Mouse (Mus musculus) erythroblast, adult 5-6 weeks (primary cell): Measurements from ENCODE around the gene Atp6v0a1. TPM values are rescaled to one million over a fixed set of nuclear protein-coding genes. Genes with fewer than 3 reads are reported as not detected.

Experiments
- ATAC-seq: replicated peaks from 2 replicates; pipeline ENCODE4 v1.8.0; 2016; ENCODE audit warnings: moderate number of reproducible peaks, mild to moderate bottlenecking, moderate TSS enrichment, inconsistent platforms; ENCODE audit not compliant: poor library complexity, low FRiP score, severe bottlenecking
- total RNA-seq, 2 experiments: library from RNA; stranded (forward) in 1 of 2; stranded (reverse) in 1 of 2; fragments of 150-400 nt in 1 of 2; fragments of 200-764, 138-1000 nt in 1 of 2; gene quantifications; 2 replicates each; pipeline versions ENCODE4 v1.2.3 to v1.2.4; 2015 to 2017; ENCODE audit warnings: low replicate concordance in 2 of 2

The Atp6v0a1 gene
- total RNA-seq, 2 experiments from 2014 or later = 539 to 748 TPM

DNA sequence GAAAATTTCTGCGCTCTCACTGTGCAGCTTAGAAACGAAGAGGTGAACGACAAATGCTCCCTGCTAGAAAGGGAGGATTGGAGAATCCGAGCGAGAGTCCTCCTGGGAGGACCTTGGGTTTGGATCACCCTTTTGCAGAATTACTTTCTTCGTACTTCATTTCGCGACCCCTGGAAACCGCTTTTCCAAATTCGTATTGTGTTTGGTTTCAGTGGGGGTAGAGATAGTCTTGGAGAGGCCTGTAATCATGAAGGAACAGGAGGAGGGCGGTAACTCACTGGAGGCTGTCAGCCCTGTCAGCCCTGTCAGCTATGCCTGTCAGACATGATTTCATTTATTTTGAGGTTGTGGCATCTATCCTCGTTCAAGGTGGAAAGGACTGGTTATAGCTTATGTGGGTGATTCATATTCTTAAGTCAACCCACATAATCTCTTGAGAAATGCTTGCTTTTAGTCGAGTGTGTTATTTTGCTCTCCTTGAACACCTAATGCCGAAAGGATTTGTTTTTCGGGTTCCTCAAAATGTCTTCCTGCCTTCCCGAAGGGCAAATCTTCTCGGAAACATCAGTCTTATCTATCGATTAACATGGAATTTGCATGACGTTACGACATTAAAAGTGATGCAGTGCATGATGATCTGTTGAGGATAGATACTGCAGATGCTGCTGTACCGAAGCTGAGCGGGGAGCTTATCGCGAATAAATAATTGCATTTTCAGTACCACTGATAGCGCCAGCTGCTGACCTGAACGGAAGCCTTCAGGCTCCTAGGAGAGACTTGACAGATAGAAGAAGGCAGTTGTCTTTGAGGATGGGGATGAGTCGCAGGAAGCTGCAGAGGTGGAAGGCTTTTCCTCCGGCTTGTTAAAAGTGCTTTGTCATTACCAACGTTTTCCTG is 884 bp downstream of the Atp6v0a1 start:
- peak; percentile 86 for ATAC-seq

DNA sequence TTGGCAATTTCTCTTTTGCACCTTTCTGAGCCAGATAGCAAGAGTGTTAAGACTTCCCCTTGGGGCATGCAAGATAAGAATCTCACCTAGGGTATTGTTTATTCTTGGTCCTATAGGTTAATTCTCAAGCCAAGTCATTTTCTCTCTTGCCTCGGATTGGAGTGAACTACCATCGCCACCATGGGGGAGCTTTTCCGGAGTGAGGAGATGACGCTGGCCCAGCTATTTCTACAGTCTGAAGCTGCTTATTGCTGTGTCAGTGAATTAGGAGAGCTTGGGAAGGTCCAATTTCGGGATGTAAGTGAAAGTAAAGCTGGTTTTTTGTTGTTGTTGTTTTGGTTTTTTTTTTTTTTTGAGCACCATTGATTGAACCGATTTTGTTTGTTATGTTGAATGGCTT is 2.4 kb downstream of the Atp6v0a1 start:
- no peak for ATAC-seq

DNA sequence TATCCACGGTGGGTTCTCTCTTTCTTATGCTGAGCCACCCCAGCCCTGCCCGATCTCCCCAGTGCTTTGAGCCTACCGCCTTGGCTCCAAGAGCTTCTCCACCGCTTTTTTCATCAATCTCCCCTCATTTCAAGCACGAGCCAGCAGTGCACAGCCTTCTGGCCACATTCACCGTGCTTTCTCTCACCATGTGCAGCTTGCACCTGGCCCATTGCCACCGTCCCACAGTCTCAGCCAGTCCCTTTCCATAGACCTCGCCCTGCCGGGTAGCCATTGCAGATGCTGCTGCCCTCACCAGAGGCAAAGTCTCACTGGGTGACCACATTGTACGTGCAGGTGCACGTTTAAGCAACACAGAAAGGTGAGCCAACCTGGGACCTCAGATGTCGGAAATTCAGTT is 14.1 kb downstream of the Atp6v0a1 start:
- ATAC-seq = no peak

DNA sequence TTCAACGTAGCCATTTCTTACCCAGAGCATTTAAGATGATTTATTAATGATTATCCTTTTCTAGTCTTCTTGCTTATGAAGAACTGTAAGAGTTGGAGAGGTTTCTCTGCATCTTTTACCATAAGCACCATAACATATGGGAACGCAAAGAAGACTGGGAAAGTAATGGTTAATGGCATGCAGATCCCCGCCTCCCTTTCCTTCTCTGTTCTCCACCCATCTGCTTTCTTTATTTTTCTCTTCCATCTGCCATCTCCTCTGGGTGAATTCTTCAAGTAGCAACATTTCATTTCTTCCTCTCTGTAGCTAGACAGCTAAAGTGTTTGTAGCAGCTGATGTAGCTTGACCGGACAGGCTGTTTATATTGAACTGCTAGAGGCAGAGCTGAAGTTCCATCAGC is 14.7 kb downstream of the Atp6v0a1 start:
- no peak for ATAC-seq

DNA sequence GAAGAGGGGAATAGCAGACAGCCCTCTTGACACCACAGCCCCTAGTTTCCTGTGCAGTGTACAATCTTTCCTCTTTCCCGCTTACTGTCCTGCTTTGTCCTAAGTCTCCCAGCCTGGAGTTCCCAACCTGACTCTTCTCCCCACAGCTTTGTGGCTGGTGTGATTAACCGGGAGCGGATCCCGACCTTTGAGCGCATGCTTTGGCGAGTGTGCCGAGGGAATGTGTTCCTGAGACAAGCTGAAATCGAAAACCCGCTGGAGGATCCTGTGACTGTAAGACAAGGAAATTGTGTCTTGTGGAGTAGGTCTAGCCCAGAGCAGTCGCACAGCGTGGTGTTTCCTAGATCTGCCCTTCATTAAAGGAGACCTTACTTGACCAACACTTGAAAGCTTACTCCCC is 17.9 kb downstream of the Atp6v0a1 start:
- no peak for ATAC-seq

DNA sequence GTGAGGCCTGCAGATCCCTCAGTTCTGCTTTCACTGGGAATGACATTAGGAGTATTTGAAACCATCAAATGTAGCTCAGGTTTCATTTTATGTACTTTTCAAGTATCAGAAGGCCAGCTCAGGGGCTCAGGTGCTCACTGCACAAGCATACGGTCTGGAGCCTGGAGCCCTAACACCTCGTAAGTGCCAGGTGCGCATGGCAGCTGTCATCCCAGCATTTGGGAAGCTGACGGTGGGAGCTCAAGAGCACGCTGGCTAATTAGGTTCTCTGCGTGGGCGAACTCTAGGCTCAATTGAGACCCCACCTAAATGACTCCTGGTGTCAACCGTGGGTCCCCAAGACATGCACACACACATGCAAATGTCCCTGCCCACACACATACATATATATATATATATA is 20.1 kb downstream of the Atp6v0a1 start:
- ATAC-seq = no peak

DNA sequence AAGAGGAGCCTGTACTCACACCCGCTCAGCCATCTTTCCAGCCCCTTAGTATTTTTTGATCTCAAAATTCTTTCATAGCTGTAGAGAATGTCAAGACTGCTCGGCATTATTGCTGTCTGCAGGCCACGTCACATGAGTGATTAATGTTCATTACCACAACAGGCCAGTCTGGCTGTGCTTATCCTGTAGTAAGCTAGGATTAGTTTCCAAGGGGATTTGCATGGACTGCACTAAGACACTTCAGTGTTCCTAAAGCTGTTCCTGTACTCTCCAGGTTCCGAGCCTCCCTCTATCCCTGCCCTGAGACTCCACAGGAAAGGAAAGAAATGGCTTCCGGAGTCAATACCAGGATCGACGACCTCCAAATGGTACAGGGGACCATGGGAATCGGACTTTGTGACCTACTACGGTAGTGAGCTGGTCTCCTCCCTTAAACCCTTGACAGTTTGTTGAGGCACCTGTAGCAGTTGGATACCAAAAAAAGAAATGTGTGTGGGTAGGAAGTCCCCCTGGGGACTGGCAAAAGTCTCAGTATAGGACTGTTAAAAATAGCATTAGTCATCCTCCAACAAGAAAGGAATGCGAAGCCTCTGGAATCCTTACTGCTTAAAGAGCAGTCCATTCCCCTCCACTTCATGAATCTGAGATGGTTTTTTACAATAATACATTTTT is 21.0 kb downstream of the Atp6v0a1 start:
- no peak for ATAC-seq

DNA sequence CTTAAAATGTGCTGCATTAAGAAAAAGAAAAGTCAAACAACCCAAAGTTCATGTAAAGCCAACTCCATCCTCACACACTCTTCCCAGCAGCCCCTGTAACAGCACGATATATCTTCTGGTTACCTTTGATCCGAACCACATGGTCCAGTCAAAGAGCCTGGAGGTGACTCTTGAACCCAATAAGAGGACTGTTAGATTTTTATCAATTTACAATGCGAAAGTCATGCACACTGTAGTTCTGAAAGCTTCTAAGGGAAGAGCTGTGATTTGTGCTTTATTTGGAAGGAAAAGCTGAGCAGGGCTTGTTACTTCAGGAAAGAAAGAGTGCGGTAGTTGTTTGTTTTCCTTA is 21.5 kb downstream of the Atp6v0a1 start:
- no peak for ATAC-seq

DNA sequence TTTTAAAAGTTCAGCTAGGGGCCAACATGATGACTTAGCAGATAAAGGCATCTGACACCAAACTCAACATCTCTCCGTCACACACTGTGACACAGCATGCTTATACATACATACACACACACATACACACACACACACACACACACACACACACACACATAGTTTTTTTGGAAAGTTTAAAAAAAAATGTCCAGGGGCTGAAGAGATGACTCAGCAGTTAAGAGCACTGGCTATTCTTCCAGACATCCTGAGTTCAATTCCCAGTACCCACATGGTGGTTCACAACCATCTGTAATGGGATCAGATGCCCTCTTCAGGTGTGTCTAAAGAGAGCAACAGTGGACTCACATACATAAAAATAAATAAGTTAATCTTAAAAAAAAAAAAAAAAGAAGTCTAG is 22.2 kb downstream of the Atp6v0a1 start:
- no peak for ATAC-seq

DNA sequence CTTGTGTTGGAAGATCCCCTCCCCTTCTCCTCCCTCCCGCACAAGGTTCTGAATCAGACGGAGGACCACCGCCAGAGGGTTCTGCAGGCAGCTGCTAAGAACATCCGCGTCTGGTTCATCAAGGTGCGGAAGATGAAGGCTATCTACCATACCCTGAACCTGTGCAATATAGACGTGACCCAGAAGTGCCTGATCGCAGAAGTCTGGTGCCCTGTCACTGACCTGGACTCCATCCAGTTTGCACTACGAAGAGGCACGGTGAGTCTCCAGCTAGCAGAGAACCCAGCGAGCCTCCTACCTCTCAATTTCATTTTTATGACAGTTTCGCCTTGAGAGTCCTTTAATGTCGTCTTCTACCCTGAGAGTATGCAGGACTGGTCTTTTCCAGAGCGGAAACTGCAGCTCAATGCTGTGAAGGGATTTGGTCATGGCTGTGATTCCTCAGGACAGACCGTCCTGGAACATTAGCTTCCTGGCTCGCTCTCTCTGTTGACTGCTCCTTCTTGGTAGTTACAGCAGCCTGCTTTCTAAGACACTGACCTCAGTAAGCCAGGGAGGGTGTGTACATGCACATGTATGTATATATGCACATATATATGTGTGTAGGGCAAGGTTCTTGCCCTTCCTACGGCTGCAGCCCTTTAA is 24.7 kb downstream of the Atp6v0a1 start:
- no peak for ATAC-seq

DNA sequence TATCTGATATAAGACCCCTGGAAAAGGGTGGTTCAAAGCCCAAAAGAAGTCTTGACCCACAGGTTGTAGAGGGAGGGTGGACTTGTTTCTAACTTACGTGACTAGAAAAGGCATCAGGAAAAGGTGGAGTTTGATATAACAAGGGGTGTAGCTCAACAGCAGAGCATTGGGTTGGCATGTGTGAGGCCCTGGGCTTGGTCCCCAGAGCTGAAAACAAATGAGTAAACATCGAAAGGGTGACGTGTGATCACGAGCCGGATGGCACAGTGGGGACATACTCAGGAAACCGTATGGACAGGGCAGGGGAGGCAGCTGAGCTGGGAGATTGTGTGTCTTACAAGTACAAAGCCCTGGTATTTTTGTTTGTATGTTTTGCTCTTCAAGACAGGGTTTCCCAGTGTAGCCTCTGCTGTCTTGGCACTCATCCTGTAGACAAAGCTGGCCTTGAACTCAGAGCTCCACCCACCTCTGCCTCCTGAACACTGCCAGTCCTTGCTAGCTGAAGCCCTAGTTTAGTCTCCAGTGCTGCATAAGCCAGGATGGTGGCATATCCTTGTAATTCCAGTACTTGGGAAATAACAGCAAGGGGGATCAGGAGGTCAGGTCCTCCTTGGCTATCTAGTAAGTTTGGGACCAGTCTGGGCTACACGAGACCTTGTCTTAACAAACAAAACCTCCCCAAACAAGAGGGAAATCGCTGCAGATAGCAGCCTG is 25.5 kb downstream of the Atp6v0a1 start:
- ATAC-seq = no peak

DNA sequence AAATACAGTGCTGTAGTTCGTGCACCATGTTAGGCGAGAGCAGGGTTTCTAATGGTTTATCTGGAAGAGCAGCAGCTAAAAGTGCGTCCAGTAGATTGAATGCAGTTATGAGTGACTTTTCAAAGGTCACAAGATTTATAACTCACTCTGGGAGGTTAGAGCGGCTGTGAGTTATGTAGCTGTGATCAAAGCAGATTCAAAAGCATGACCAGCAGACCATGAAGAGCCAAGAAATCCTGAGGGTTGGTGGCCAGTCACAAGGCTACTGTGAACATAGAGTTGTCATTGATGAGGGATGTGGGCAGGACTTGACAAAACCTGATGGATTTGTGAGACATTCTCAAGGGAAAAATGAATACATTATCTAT is 26.1 kb downstream of the Atp6v0a1 start:
- no peak for ATAC-seq

DNA sequence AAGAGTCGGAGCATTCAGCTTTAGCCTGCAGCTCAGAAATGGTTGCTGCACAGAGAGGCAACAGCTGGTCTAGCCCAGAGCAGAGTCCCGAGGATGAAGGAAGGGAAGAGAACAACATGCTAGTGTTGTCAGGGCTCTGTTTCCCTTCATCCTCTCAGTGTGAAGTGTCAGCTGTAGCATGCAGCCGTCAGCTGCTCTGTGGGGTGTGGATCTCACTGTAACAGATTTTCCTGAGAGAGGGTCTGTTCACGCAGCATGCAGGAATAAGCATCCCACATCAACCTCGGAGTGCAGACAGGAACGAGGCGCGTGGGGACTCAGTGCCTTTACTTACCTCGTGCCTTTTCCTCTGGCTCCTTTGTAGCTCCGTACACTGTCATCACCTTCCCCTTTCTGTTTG is 28.5 kb downstream of the Atp6v0a1 start:
- ATAC-seq = no peak

DNA sequence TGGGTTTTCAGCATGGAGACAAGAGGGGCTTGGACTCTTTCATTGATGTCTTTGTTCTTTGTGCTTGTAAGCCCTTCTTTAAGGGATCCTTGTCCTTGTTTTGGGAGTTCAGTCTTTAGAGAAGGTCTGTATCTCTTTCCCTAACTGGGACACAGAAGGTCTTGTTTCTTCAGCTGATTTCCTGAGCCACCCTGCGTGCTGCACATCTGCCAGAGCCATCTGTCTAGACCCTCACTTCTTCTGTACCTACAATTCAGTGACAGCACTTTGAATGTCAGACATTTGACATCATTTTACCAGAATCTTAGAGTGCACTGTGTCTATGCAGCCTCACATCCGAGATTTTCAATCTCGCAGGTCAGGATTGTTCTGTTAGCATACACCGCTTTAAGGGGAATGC is 36.6 kb downstream of the Atp6v0a1 start:
- no peak for ATAC-seq

DNA sequence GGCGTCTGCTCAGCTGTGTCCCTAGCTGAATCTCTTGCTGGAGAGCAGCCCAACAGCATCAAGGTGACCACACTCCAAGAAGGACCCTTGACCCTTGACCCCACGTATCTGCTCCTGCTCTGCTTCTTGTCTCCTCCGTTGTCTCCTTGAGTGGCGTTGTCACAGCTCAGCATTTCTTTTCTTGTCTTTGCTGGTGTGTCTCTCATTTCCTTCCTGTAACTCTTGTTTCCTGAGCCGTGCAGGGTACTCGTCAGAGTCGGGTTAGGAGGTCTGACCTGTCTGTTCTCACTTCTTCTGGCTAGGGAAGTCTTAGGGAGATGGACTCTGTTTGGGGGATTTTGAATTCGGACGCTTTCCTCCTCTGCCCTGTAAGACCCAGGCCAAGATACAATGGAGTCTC is 37.2 kb downstream of the Atp6v0a1 start:
- ATAC-seq = no peak

DNA sequence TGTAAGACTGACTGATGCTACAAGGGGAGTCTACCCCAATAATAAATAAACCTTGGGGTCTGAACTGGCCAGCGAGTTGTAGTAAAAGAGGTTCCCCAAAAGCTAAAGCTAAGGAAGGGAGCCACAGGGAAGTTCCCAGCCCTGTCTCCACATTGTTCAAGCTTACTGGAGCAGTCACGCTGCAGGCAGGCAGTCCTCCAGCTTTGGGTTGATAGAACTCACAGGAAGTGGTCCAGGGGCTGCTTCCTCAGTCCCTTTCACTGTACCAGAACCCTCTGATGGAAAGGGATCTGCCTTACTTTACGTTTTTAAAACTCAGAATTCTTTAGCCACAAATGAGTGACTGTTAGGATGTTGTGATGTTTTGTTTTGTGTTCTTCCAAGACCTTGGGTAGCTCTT is 38.2 kb downstream of the Atp6v0a1 start:
- ATAC-seq = no peak

DNA sequence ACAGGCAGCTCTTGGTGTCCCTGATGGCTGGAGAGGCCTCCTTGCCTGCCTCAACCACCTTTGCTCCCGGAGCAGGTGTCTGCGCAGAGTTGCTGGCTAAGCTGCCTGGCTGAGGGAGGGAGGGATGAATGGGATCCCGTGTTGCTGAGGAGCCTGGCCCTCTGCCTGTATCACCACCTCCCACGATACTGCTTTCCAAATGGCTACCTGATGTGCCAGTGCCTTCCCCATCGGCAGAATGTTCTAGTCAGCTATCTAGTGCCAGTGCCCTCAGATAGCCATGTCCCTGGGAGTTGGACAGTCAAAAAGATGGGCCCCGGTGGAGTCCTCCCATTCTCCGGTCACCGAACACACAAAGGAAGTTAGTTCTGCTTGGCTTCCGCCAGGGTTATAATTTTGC is 41.1 kb downstream of the Atp6v0a1 start:
- ATAC-seq = no peak

DNA sequence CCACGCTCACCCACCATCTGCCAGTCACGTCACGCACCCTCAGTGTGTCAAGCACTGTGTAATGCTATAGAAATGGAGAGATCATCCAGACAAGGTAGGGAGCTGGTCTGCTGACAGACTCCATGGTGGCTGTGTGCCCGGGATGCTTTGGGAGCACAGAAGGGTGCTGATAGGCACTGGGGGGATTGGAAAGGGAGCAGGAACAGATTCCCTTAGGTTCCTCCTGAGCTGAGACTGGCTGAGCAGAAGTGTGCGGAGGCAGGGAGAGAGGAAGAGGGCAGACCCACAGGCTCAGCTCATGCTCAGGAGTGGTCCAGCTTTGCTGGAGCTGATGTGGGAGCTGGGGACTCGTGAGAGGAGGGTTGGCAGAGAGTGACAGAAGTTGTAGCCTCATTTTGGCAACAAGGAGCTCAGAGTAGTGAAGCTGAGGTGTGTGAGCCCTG is 41.8 kb downstream of the Atp6v0a1 start:
- no peak for ATAC-seq

DNA sequence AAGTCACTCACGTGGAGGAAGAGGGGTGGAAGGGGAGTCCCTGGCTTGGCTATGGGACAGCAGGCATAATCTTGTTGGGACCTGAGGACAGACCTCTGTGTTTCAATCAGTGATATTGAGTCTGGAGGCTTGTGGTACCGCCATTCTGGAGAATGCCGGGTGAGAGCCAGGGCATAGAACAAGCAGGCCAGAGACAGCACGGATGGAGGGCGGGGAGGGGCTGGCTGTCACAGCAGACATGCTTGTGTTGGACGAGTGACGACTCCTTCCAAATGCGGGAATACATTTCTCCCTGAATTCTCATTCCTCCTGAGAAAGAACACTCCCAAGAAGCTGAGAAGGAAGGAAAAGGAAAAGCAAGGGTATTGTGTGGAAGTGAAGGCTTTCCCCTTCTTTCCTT is 42.4 kb downstream of the Atp6v0a1 start:
- no peak for ATAC-seq

DNA sequence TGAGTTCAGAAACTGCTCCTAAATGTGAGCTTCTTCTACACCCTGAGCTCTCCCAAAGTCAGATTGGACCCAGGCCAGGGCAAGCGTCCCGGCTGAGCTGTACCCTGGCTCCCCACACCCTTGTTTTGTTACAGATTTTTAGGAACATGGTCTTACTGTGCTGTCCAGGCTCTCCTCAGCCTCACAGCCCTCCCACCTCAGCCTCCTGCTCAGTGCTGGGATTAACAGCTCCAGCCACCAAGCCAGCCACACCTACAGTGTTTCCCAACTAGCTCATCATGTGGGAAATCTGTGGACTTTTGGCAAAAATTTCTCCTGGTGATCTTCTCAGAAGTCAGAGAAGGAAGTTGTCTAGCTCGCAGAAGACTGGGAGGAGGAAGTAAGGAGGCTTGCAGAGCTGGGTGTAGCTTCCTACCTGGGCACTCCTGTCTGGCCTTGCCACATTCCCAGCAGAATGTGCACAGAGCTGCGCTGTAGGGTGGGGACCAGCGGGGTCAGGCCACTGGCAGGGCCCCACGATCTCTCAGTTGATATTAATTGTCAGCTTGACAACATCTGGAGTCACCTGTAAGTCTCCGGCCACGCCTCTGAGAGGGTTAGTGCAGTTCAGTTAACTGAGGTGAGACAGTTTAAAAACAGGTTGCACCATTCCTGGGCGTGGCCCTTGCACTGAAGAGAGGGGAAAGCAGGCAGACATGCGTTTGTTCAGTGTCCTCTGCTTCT is 43.7 kb downstream of the Atp6v0a1 start:
- no peak for ATAC-seq
